Comparison of ENCODE assay signal across 8 mouse cellular contexts in the genomic region with DNA sequence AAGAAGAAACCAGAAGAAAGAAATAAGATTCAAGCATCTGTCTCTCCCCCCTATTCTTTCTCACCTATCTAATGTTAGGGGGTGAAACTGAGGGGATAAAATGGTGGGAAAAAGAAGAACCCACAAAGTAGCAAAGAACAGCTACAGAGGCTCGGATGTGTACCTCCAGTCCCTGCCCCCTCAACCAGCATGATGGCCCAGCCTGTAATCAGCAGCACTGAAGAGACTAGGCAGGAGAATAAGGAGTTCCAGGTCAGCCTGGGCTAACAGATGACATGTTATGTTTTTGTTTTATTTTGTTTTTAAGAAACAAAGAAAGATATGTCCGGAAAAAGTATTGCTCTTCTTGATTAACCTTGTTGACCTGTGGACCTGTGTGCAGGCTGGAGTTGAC. TPM values are rescaled to one million over a fixed set of nuclear protein-coding genes. Genes with fewer than 3 reads are reported as not detected.
DNase-seq lines count a peak whose midpoint lies in the region; ATAC-seq and TF ChIP-seq lines count a peak whose summit lies in the region.

No protein-coding gene starts in this region.

- H3ac ChIP-seq in myocyte (ENCODE audit: control insufficient read depth, insufficient read length) = no peak overlapping the region

- H3K4me2 ChIP-seq in kidney, postnatal 0 days (ENCODE audit: low read length) = peak overlapping the region; percentile 86; the same call in 1 of the 2 replicates
- no peak overlapping the region for H3K4me2 ChIP-seq in forebrain, embryonic 11.5 days (ENCODE audit: low read depth, low read length, severe bottlenecking)
- 0 out of 2 replicates have a peak overlapping the region, but pooled peaks have one; percentile 85 for H3K4me2 ChIP-seq in limb, embryonic 12.5 days
- peak overlapping the region; percentile 15 for H3K4me2 ChIP-seq in myocyte (ENCODE audit: low read depth)

- TF ChIP-seq CTCF in kidney, postnatal 0 days (IDR thresholded peaks at IDR 0.05; ENCODE audit: low read depth) = no peak

- H3K36me3 ChIP-seq in kidney, postnatal 0 days (ENCODE audit: insufficient read depth, low read length) = 0 out of 2 replicates have a peak, but pooled peaks cover 3% of the 10 kb centered on the region
- no peaks in the 10 kb centered on the region for H3K36me3 ChIP-seq in forebrain, embryonic 11.5 days (ENCODE audit: control insufficient read depth, insufficient read depth, low read length)
- peaks cover under 1% of the 10 kb centered on the region; the same call in 1 of the 2 replicates for H3K36me3 ChIP-seq in limb, embryonic 12.5 days
- no peaks in the 10 kb centered on the region for H3K36me3 ChIP-seq in myocyte (ENCODE audit: control insufficient read depth, insufficient read depth)

- peak; percentile 46 for ATAC-seq in kidney, postnatal 0 days (replicated peaks; ENCODE audit: low FRiP score, low read depth)
- peak; percentile 74 for ATAC-seq in forebrain, embryonic 11.5 days (replicated peaks; ENCODE audit: low FRiP score)
- ATAC-seq in limb, embryonic 12.5 days (ENCODE audit: insufficient number of reproducible peaks, insufficient read depth, low FRiP score, low TSS enrichment, low read depth) = peak; percentile 39; the same call in 1 of the 2 replicates
- no peak for ATAC-seq in granulocyte monocyte progenitor cell, adult 5-6 weeks (replicated peaks; ENCODE audit: poor library complexity, severe bottlenecking)

- TF ChIP-seq POLR2A in myocyte (IDR thresholded peaks at IDR 0.05; ENCODE audit: insufficient read length, low read depth) = no peak

- H3K4me1 ChIP-seq in kidney, postnatal 0 days (replicated peaks; ENCODE audit: insufficient read depth, low read length) = peaks cover 2% of the 10 kb centered on the region; the same call in 1 of the 2 replicates
- peaks cover 3% of the 10 kb centered on the region for H3K4me1 ChIP-seq in forebrain, embryonic 11.5 days (replicated peaks; ENCODE audit: control insufficient read depth, insufficient read depth, low read length)
- H3K4me1 ChIP-seq in limb, embryonic 12.5 days (replicated peaks) = peaks cover 11% of the 10 kb centered on the region

- H3K9me3 ChIP-seq in kidney, postnatal 0 days (replicated peaks; ENCODE audit: low read length) = no peaks in the 10 kb centered on the region
- no peaks in the 10 kb centered on the region for H3K9me3 ChIP-seq in forebrain, embryonic 11.5 days (ENCODE audit: control insufficient read depth, low read length)
- no peaks in the 10 kb centered on the region for H3K9me3 ChIP-seq in limb, embryonic 12.5 days

- no peaks in the 10 kb centered on the region for H3K27me3 ChIP-seq in kidney, postnatal 0 days (ENCODE audit: insufficient read depth, low read length)
- no peaks in the 10 kb centered on the region for H3K27me3 ChIP-seq in forebrain, embryonic 11.5 days (ENCODE audit: control insufficient read depth, insufficient read depth, low read length)
- no peaks in the 10 kb centered on the region for H3K27me3 ChIP-seq in limb, embryonic 12.5 days
- no peaks in the 10 kb centered on the region for H3K27me3 ChIP-seq in myocyte (ENCODE audit: control insufficient read depth, insufficient read depth, insufficient read length)

- H3K9ac ChIP-seq in kidney, postnatal 0 days (ENCODE audit: low read depth, low read length) = peak overlapping the region; percentile 63; the same call in 1 of the 2 replicates
- no peak overlapping the region; the same call in 1 of the 2 replicates for H3K9ac ChIP-seq in forebrain, embryonic 11.5 days (ENCODE audit: low read length)
- H3K9ac ChIP-seq in limb, embryonic 12.5 days (replicated peaks) = peak overlapping the region; percentile 84; the same call in 1 of the 2 replicates

- DNase-seq in kidney, postnatal 0 days (ENCODE audit: low spot score) = no peak
- no peak for DNase-seq in kidney, postnatal 25 days
- DNase-seq in forebrain, embryonic 11.5 days (ENCODE audit: low spot score) = no peak
- DNase-seq in adrenal gland, adult 2 months = no peak
- no peak for DNase-seq in lung, postnatal 4 days

- H3K27ac ChIP-seq in kidney, postnatal 0 days = no peak overlapping the region
- no peak overlapping the region for H3K27ac ChIP-seq in forebrain, embryonic 11.5 days (ENCODE audit: low read depth, low read length)
- no peak overlapping the region for H3K27ac ChIP-seq in limb, embryonic 12.5 days

- WGBS in kidney, postnatal 0 days = 10% methylated on average over 2 of the region's 2 CpGs
- WGBS in forebrain, embryonic 11.5 days = 15% methylated on average over 2 of the region's 2 CpGs
- WGBS in limb, embryonic 12.5 days = 8% methylated on average over 2 of the region's 2 CpGs

- H3K79me2 ChIP-seq in myocyte (ENCODE audit: control insufficient read depth, insufficient read depth) = peaks cover 6% of the 10 kb centered on the region

- no peak overlapping the region for H3K4me3 ChIP-seq in kidney, postnatal 0 days (replicated peaks; ENCODE audit: low read depth, low read length)
- peak overlapping the region; percentile 68 for H3K4me3 ChIP-seq in forebrain, embryonic 11.5 days (ENCODE audit: low read depth, low read length)
- peak overlapping the region; percentile 64 for H3K4me3 ChIP-seq in limb, embryonic 12.5 days (replicated peaks)
- peak overlapping the region; percentile 54 for H3K4me3 ChIP-seq in myocyte

TF ChIP-seq in myocyte, 11 proteins besides CTCF, POLR2A, EP300 and RAD21:
- no peak for TF ChIP-seq CEBPB (IDR thresholded peaks at IDR 0.05; ENCODE audit: insufficient read depth, poor library complexity, severe bottlenecking)
- TF ChIP-seq MYOD1 (IDR thresholded peaks at IDR 0.05; ENCODE audit: control insufficient read depth in 1 of 3, insufficient read length in 2 of 3, low read depth in 2 of 3) = no peak
- TF ChIP-seq E2F4 (IDR thresholded peaks at IDR 0.05; ENCODE audit: insufficient read depth) = no peak
- TF ChIP-seq TCF3 (IDR thresholded peaks at IDR 0.05; ENCODE audit: insufficient read length, low read depth) = no peak
- no peak for TF ChIP-seq SRF (IDR thresholded peaks at IDR 0.05; ENCODE audit: control insufficient read depth, insufficient read length, low read depth)
- no peak for TF ChIP-seq MAX (IDR thresholded peaks at IDR 0.05; ENCODE audit: low read depth)
- TF ChIP-seq TCF12 (IDR thresholded peaks at IDR 0.05; ENCODE audit: insufficient read depth, poor library complexity, severe bottlenecking) = no peak
- TF ChIP-seq POLR2AphosphoS2 (IDR thresholded peaks at IDR 0.05; ENCODE audit: insufficient read length, low read depth) = no peak
- no peak for TF ChIP-seq MYOG (IDR thresholded peaks at IDR 0.05; ENCODE audit: control insufficient read depth in 1 of 3, insufficient read depth in 1 of 3, insufficient read length in 2 of 3, low read depth in 2 of 3)
- TF ChIP-seq REST (IDR thresholded peaks at IDR 0.05; ENCODE audit: insufficient read depth, insufficient read length) = no peak
- TF ChIP-seq USF1 (IDR thresholded peaks at IDR 0.05; ENCODE audit: low read depth) = no peak

RNA-seq across cellular contexts. Expression of a gene that starts 33.6 kb away (rescaled TPM):
- polyA plus RNA-seq in kidney, postnatal 0 days (2015; fragmentation: Nextera tagmentation; extraction: Ambion mirVana) = 31.1 and 34.6 TPM in 2 replicates
- polyA plus RNA-seq in forebrain, embryonic 11.5 days (2014; fragmentation: Nextera tagmentation; extraction: Ambion mirVana) = 52.5 and 56.6 TPM in 2 replicates
- polyA plus RNA-seq in limb, embryonic 12.5 days (2016; fragmentation: Nextera tagmentation; extraction: Ambion mirVana) = 5.5 and 6.9 TPM in 2 replicates
- 5.1 TPM for polyA plus RNA-seq in myocyte (2012; fragmentation: generic; extraction: Trizol)
- 10 to 100 TPM; 70.7 to 78.4 TPM for total RNA-seq in adrenal gland, adult 2 months (2021)
- 182 and 183 TPM in 2 replicates for polyA plus RNA-seq in adrenal gland, adult 2 months (2012; rRNA removed)
- total RNA-seq in granulocyte monocyte progenitor cell, adult 5-6 weeks (2014; fragmentation: Nextera tagmentation) = not detected in 2 replicates
- not detected in 2 replicates for total RNA-seq in granulocyte monocyte progenitor cell, adult 5-6 weeks (2017)

RNA-seq across cellular contexts. Expression of a gene that starts 50.8 kb away (rescaled TPM):
- 11.5 and 11.9 TPM in 2 replicates for polyA plus RNA-seq in kidney, postnatal 0 days (2015; fragmentation: Nextera tagmentation; extraction: Ambion mirVana)
- polyA plus RNA-seq in forebrain, embryonic 11.5 days (2014; fragmentation: Nextera tagmentation; extraction: Ambion mirVana) = 12.6 and 13.7 TPM in 2 replicates
- 9.0 and 11.4 TPM in 2 replicates for polyA plus RNA-seq in limb, embryonic 12.5 days (2016; fragmentation: Nextera tagmentation; extraction: Ambion mirVana)
- 10.0 TPM for polyA plus RNA-seq in myocyte (2012; fragmentation: generic; extraction: Trizol)
- 10 to 100 TPM; 30.8 to 45.1 TPM for total RNA-seq in adrenal gland, adult 2 months (2021)
- 32.4 and 33.3 TPM in 2 replicates for polyA plus RNA-seq in adrenal gland, adult 2 months (2012; rRNA removed)
- 11.3 and 12.5 TPM in 2 replicates for total RNA-seq in granulocyte monocyte progenitor cell, adult 5-6 weeks (2014; fragmentation: Nextera tagmentation)
- 5.4 and 7.3 TPM in 2 replicates for total RNA-seq in granulocyte monocyte progenitor cell, adult 5-6 weeks (2017)

RNA-seq across cellular contexts. Expression of a gene that starts 55.8 kb away (rescaled TPM):
- 0.46 and 0.64 TPM in 2 replicates for polyA plus RNA-seq in kidney, postnatal 0 days (2015; fragmentation: Nextera tagmentation; extraction: Ambion mirVana)
- polyA plus RNA-seq in forebrain, embryonic 11.5 days (2014; fragmentation: Nextera tagmentation; extraction: Ambion mirVana) = 0.05 and 0.29 TPM in 2 replicates
- 0.33 and 0.38 TPM in 2 replicates for polyA plus RNA-seq in limb, embryonic 12.5 days (2016; fragmentation: Nextera tagmentation; extraction: Ambion mirVana)
- 2.5 TPM for polyA plus RNA-seq in myocyte (2012; fragmentation: generic; extraction: Trizol)
- 1 to 10 TPM; 2.7 to 3.5 TPM for total RNA-seq in adrenal gland, adult 2 months (2021)
- 8.4 and 12.3 TPM in 2 replicates for polyA plus RNA-seq in adrenal gland, adult 2 months (2012; rRNA removed)
- not detected in 2 replicates for total RNA-seq in granulocyte monocyte progenitor cell, adult 5-6 weeks (2014; fragmentation: Nextera tagmentation)
- total RNA-seq in granulocyte monocyte progenitor cell, adult 5-6 weeks (2017) = not detected in 2 replicates

RNA-seq across cellular contexts. Expression of a gene that starts 58.2 kb away (rescaled TPM):
- polyA plus RNA-seq in kidney, postnatal 0 days (2015; fragmentation: Nextera tagmentation; extraction: Ambion mirVana) = 27.9 and 33.4 TPM in 2 replicates
- polyA plus RNA-seq in forebrain, embryonic 11.5 days (2014; fragmentation: Nextera tagmentation; extraction: Ambion mirVana) = 17.5 and 19.6 TPM in 2 replicates
- 23.5 and 23.7 TPM in 2 replicates for polyA plus RNA-seq in limb, embryonic 12.5 days (2016; fragmentation: Nextera tagmentation; extraction: Ambion mirVana)
- polyA plus RNA-seq in myocyte (2012; fragmentation: generic; extraction: Trizol) = 1.7 TPM
- total RNA-seq in adrenal gland, adult 2 months (2021) = 10 to 100 TPM; 47.3 to 53.6 TPM
- polyA plus RNA-seq in adrenal gland, adult 2 months (2012; rRNA removed) = 119 and 124 TPM in 2 replicates
- 3.0 and 6.3 TPM in 2 replicates for total RNA-seq in granulocyte monocyte progenitor cell, adult 5-6 weeks (2014; fragmentation: Nextera tagmentation)
- total RNA-seq in granulocyte monocyte progenitor cell, adult 5-6 weeks (2017) = 0.57 and 3.1 TPM in 2 replicates
